Mouse (Mus musculus): ENCODE data around the gene Olfr1449. TPM values are rescaled to one million over a fixed set of nuclear protein-coding genes. Genes with fewer than 3 reads are reported as not detected.
"Not testable (repeated sequence)": the region's sequence is repeated elsewhere in the genome, so short reads cannot be mapped to it uniquely, and the experiment has no call there.

The Olfr1449 gene
- total RNA-seq (2014; rRNA removed) (not detected in 2 replicates), polyA plus RNA-seq (2015; fragmentation: Nextera tagmentation; extraction: Ambion mirVana) (not detected in 2 replicates)

GRCm38 (mm10) chr19:12930540-12930939 is at the start of gene Olfr1449:
TSS of gene Olfr1449 (plus strand) at chr19:12930840.
- DNase-seq (ENCODE audit: low spot score) = no peak
- TF ChIP-seq CTCF (IDR thresholded peaks at IDR 0.05; ENCODE audit: low read depth) = no peak
- H3K27ac ChIP-seq = no peak within 1 kb of the TSS
- H3K4me3 ChIP-seq (ENCODE audit: low read length) = no peak within 1 kb of the TSS
- H3K4me1 ChIP-seq (ENCODE audit: insufficient read depth, low read length) = no peaks in the 10 kb centered on the region
- no peak within 1 kb of the TSS for H3K9ac ChIP-seq (replicated peaks; ENCODE audit: low read length)
- H3K4me2 ChIP-seq (ENCODE audit: low read depth, low read length) = no peak within 1 kb of the TSS
- no peaks in the 10 kb centered on the region for H3K27me3 ChIP-seq (ENCODE audit: insufficient read depth, low read length)
- H3K36me3 ChIP-seq (ENCODE audit: insufficient read depth, low read length) = no peaks in the 10 kb centered on the region
- no peaks in the 10 kb centered on the region for H3K9me3 ChIP-seq (ENCODE audit: low read length)
- ATAC-seq = no peak

- no peak for ATAC-seq
- WGBS = 82% methylated on average over 2 of the region's 2 CpGs
- Histone ChIP-seq H3K27ac (no peak within 1 kb of the TSS), H3K4me3 (ENCODE audit: low read length) (no peak within 1 kb of the TSS), H3K9ac (replicated peaks; ENCODE audit: low read length) (no peak within 1 kb of the TSS), H3K36me3 (ENCODE audit: insufficient read depth, low read length) (no peaks in the 10 kb centered on the region), H3K4me2 (ENCODE audit: low read depth, low read length) (no peak within 1 kb of the TSS), H3K4me1 (ENCODE audit: insufficient read depth, low read length) (no peaks in the 10 kb centered on the region), H3K9me3 (ENCODE audit: low read length) (no peaks in the 10 kb centered on the region), H3K27me3 (ENCODE audit: insufficient read depth, low read length) (no peaks in the 10 kb centered on the region)
- no peak for TF ChIP-seq CTCF (IDR thresholded peaks at IDR 0.05; ENCODE audit: low read depth)
- DNase-seq (ENCODE audit: low spot score) = no peak
These were observed 47.1 kb upstream of the Olfr1449 start, which contains the start of gene Olfr1445 for GRCm38 (mm10) chr19:12883555-12883954. TSS of gene Olfr1445 (plus strand) at chr19:12883855.

GRCm38 (mm10) chr19:12893424-12893823 is 37.2 kb upstream of the Olfr1449 start, which contains the start of gene Olfr1446:
TSS of gene Olfr1446 (minus strand) at chr19:12893524.
- WGBS = 84% methylated on average over 1 of the region's 1 CpGs
- Histone ChIP-seq H3K4me1 (ENCODE audit: insufficient read depth, low read length) (no peaks in the 10 kb centered on the region), H3K27ac (no peak within 1 kb of the TSS), H3K36me3 (ENCODE audit: insufficient read depth, low read length) (no peaks in the 10 kb centered on the region), H3K9ac (replicated peaks; ENCODE audit: low read length) (no peak within 1 kb of the TSS), H3K4me2 (ENCODE audit: low read depth, low read length) (no peak within 1 kb of the TSS), H3K9me3 (ENCODE audit: low read length) (no peaks in the 10 kb centered on the region), H3K4me3 (ENCODE audit: low read length) (no peak within 1 kb of the TSS), H3K27me3 (ENCODE audit: insufficient read depth, low read length) (no peaks in the 10 kb centered on the region)
- no peak for TF ChIP-seq CTCF (IDR thresholded peaks at IDR 0.05; ENCODE audit: low read depth)
- ATAC-seq (no peak), DNase-seq (ENCODE audit: low spot score) (no peak)

- Histone ChIP-seq H3K9me3 (ENCODE audit: low read length) (no peaks in the 10 kb centered on the region), H3K4me3 (ENCODE audit: low read length) (no peak within 1 kb of the TSS), H3K4me1 (ENCODE audit: insufficient read depth, low read length) (no peaks in the 10 kb centered on the region), H3K9ac (replicated peaks; ENCODE audit: low read length) (no peak within 1 kb of the TSS), H3K36me3 (ENCODE audit: insufficient read depth, low read length) (no peaks in the 10 kb centered on the region), H3K4me2 (ENCODE audit: low read depth, low read length) (no peak within 1 kb of the TSS), H3K27me3 (ENCODE audit: insufficient read depth, low read length) (no peaks in the 10 kb centered on the region), H3K27ac (no peak within 1 kb of the TSS)
- TF ChIP-seq CTCF (IDR thresholded peaks at IDR 0.05; ENCODE audit: low read depth) = no peak
- ATAC-seq (no peak), DNase-seq (ENCODE audit: low spot score) (no peak)
- 96% methylated on average over 1 of the region's 1 CpGs for WGBS
These were observed 27.0 kb upstream of the Olfr1449 start, which contains the start of gene Olfr1447 for GRCm38 (mm10) chr19:12903643-12904042. TSS of gene Olfr1447 (minus strand) at chr19:12903743.

GRCm38 (mm10) chr19:12924319-12924718 is 6.3 kb upstream of the Olfr1449 start, which contains the start of gene Olfr1448:
TSS of gene Olfr1448 (minus strand) at chr19:12924419.
- ATAC-seq (no peak), DNase-seq (ENCODE audit: low spot score) (no peak)
- no peak for TF ChIP-seq CTCF (IDR thresholded peaks at IDR 0.05; ENCODE audit: low read depth)
- no peak within 1 kb of the TSS for H3K27ac ChIP-seq
- H3K27me3 ChIP-seq (ENCODE audit: insufficient read depth, low read length) = no peaks in the 10 kb centered on the region
- no peaks in the 10 kb centered on the region for H3K4me1 ChIP-seq (ENCODE audit: insufficient read depth, low read length)
- WGBS = 65% methylated on average over 1 of the region's 1 CpGs
- H3K4me2 ChIP-seq (ENCODE audit: low read depth, low read length) = no peak within 1 kb of the TSS
- no peak within 1 kb of the TSS for H3K9ac ChIP-seq (replicated peaks; ENCODE audit: low read length)
- no peaks in the 10 kb centered on the region for H3K36me3 ChIP-seq (ENCODE audit: insufficient read depth, low read length)
- 0 out of 2 replicates have a peak, but pooled peaks cover 2% of the 10 kb centered on the region for H3K9me3 ChIP-seq (ENCODE audit: low read length)
- no peak within 1 kb of the TSS for H3K4me3 ChIP-seq (ENCODE audit: low read length)

GRCm38 (mm10) chr19:12949958-12950357 is 19.3 kb downstream of the Olfr1449 start, which contains the start of gene Olfr1450:
TSS of gene Olfr1450 (plus strand) at chr19:12950258.
- Histone ChIP-seq H3K27me3 (ENCODE audit: insufficient read depth, low read length) (no peaks in the 10 kb centered on the region), H3K4me1 (ENCODE audit: insufficient read depth, low read length) (no peaks in the 10 kb centered on the region), H3K4me3 (ENCODE audit: low read length) (no peak within 1 kb of the TSS), H3K9ac (replicated peaks; ENCODE audit: low read length) (no peak within 1 kb of the TSS), H3K36me3 (ENCODE audit: insufficient read depth, low read length) (no peaks in the 10 kb centered on the region), H3K4me2 (ENCODE audit: low read depth, low read length) (no peak within 1 kb of the TSS), H3K27ac (no peak within 1 kb of the TSS), H3K9me3 (ENCODE audit: low read length) (no peaks in the 10 kb centered on the region)
- no peak for ATAC-seq
- no peak for DNase-seq (ENCODE audit: low spot score)
- no peak for TF ChIP-seq CTCF (IDR thresholded peaks at IDR 0.05; ENCODE audit: low read depth)
- WGBS = 93% methylated on average over 1 of the region's 1 CpGs

GRCm38 (mm10) chr19:12970082-12970481 is 39.4 kb downstream of the Olfr1449 start:
- not testable (repeated sequence) for H3K4me1 ChIP-seq (ENCODE audit: insufficient read depth, low read length); DNase-seq (ENCODE audit: low spot score); H3K4me3 ChIP-seq (ENCODE audit: low read length); H3K27ac ChIP-seq; H3K27me3 ChIP-seq (ENCODE audit: insufficient read depth, low read length); H3K9me3 ChIP-seq (ENCODE audit: low read length); ATAC-seq; H3K9ac ChIP-seq (replicated peaks; ENCODE audit: low read length); H3K4me2 ChIP-seq (ENCODE audit: low read depth, low read length); H3K36me3 ChIP-seq (ENCODE audit: insufficient read depth, low read length)
- 80% methylated on average over 5 of the region's 5 CpGs for WGBS

Other genes starting within 250 kb of the Olfr1449 start
- gene Keg1, start 235.1 kb upstream of the Olfr1449 start, total RNA-seq (2014; rRNA removed) = not detected in 2 replicates
- gene Keg1, start 235.1 kb upstream of the Olfr1449 start, polyA plus RNA-seq (2015; fragmentation: Nextera tagmentation; extraction: Ambion mirVana) = not detected in 2 replicates
- gene Cntf, start 165.2 kb upstream of the Olfr1449 start, total RNA-seq (2014; rRNA removed) = 0.42 and 1.3 TPM in 2 replicates
- gene Cntf, start 165.2 kb upstream of the Olfr1449 start, polyA plus RNA-seq (2015; fragmentation: Nextera tagmentation; extraction: Ambion mirVana) = 0.83 and 1.5 TPM in 2 replicates
- 42.5 and 49.1 TPM in 2 replicates for gene Zfp91, start 134.7 kb upstream of the Olfr1449 start, total RNA-seq (2014; rRNA removed)
- gene Zfp91, start 134.7 kb upstream of the Olfr1449 start, polyA plus RNA-seq (2015; fragmentation: Nextera tagmentation; extraction: Ambion mirVana) = 13.4 and 14.1 TPM in 2 replicates
- gene Lpxn, start 134.6 kb upstream of the Olfr1449 start, total RNA-seq (2014; rRNA removed) = 0.83 and 1.8 TPM in 2 replicates
- gene Lpxn, start 134.6 kb upstream of the Olfr1449 start, polyA plus RNA-seq (2015; fragmentation: Nextera tagmentation; extraction: Ambion mirVana) = 1.1 and 1.2 TPM in 2 replicates
- not detected in 2 replicates for gene Gm5244, start 84.2 kb upstream of the Olfr1449 start, total RNA-seq (2014; rRNA removed)
- gene Gm5244, start 84.2 kb upstream of the Olfr1449 start, polyA plus RNA-seq (2015; fragmentation: Nextera tagmentation; extraction: Ambion mirVana) = not detected in 2 replicates
- gene Olfr1444, start 73.6 kb upstream of the Olfr1449 start, total RNA-seq (2014; rRNA removed) = not detected in 2 replicates
- gene Olfr1444, start 73.6 kb upstream of the Olfr1449 start, polyA plus RNA-seq (2015; fragmentation: Nextera tagmentation; extraction: Ambion mirVana) = not detected in 2 replicates
- not detected in 2 replicates for gene Olfr1445, start 47.0 kb upstream of the Olfr1449 start, total RNA-seq (2014; rRNA removed)
- gene Olfr1445, start 47.0 kb upstream of the Olfr1449 start, polyA plus RNA-seq (2015; fragmentation: Nextera tagmentation; extraction: Ambion mirVana) = not detected in 2 replicates
- not detected in 2 replicates for gene Olfr1446, start 37.3 kb upstream of the Olfr1449 start, total RNA-seq (2014; rRNA removed)
- not detected in 2 replicates for gene Olfr1446, start 37.3 kb upstream of the Olfr1449 start, polyA plus RNA-seq (2015; fragmentation: Nextera tagmentation; extraction: Ambion mirVana)
- gene Olfr1447, start 27.1 kb upstream of the Olfr1449 start, total RNA-seq (2014; rRNA removed) = not detected in 2 replicates
- not detected in 2 replicates for gene Olfr1447, start 27.1 kb upstream of the Olfr1449 start, polyA plus RNA-seq (2015; fragmentation: Nextera tagmentation; extraction: Ambion mirVana)
- not detected in 2 replicates for gene Olfr1448, start 6.4 kb upstream of the Olfr1449 start, total RNA-seq (2014; rRNA removed)
- gene Olfr1448, start 6.4 kb upstream of the Olfr1449 start, polyA plus RNA-seq (2015; fragmentation: Nextera tagmentation; extraction: Ambion mirVana) = not detected in 2 replicates
- gene Olfr1450, start 19.4 kb downstream of the Olfr1449 start, total RNA-seq (2014; rRNA removed) = not detected in 2 replicates
- not detected in 2 replicates for gene Olfr1450, start 19.4 kb downstream of the Olfr1449 start, polyA plus RNA-seq (2015; fragmentation: Nextera tagmentation; extraction: Ambion mirVana)
- gene Olfr1451, start 64.2 kb downstream of the Olfr1449 start, total RNA-seq (2014; rRNA removed) = not detected in 2 replicates
- not detected in 2 replicates for gene Olfr1451, start 64.2 kb downstream of the Olfr1449 start, polyA plus RNA-seq (2015; fragmentation: Nextera tagmentation; extraction: Ambion mirVana)
- gene Olfr1453, start 97.5 kb downstream of the Olfr1449 start, total RNA-seq (2014; rRNA removed) = not detected in 2 replicates
- gene Olfr1453, start 97.5 kb downstream of the Olfr1449 start, polyA plus RNA-seq (2015; fragmentation: Nextera tagmentation; extraction: Ambion mirVana) = not detected in 2 replicates
- not detected in 2 replicates for gene Olfr1454, start 129.8 kb downstream of the Olfr1449 start, total RNA-seq (2014; rRNA removed)
- not detected in 2 replicates for gene Olfr1454, start 129.8 kb downstream of the Olfr1449 start, polyA plus RNA-seq (2015; fragmentation: Nextera tagmentation; extraction: Ambion mirVana)
- gene Olfr1457, start 167.1 kb downstream of the Olfr1449 start, total RNA-seq (2014; rRNA removed) = not detected in 2 replicates
- not detected in 2 replicates for gene Olfr1457, start 167.1 kb downstream of the Olfr1449 start, polyA plus RNA-seq (2015; fragmentation: Nextera tagmentation; extraction: Ambion mirVana)
- not detected in 2 replicates for gene Olfr1458, start 175.9 kb downstream of the Olfr1449 start, total RNA-seq (2014; rRNA removed)
- not detected in 2 replicates for gene Olfr1458, start 175.9 kb downstream of the Olfr1449 start, polyA plus RNA-seq (2015; fragmentation: Nextera tagmentation; extraction: Ambion mirVana)
- not detected in 2 replicates for gene Olfr1459, start 218.7 kb downstream of the Olfr1449 start, total RNA-seq (2014; rRNA removed)
- not detected in 2 replicates for gene Olfr1459, start 218.7 kb downstream of the Olfr1449 start, polyA plus RNA-seq (2015; fragmentation: Nextera tagmentation; extraction: Ambion mirVana)
- not detected in 2 replicates for gene Olfr1461, start 232.2 kb downstream of the Olfr1449 start, total RNA-seq (2014; rRNA removed)
- not detected in 2 replicates for gene Olfr1461, start 232.2 kb downstream of the Olfr1449 start, polyA plus RNA-seq (2015; fragmentation: Nextera tagmentation; extraction: Ambion mirVana)